Mouse (Mus musculus) lung, postnatal 10 days (tissue): Measurements from ENCODE around the gene Doxl2.
"Not testable (repeated sequence)": the region's sequence is repeated elsewhere in the genome, so short reads cannot be mapped to it uniquely, and the experiment has no call there.

Source experiments
- DNase-seq: peaks from one replicate; pipeline ENCODE4 v3.0.0; 2021

The Doxl2 gene

GRCm38 (mm10) chr6:48974663-48975062 is at the start of gene Doxl2:
Gene Doxl2, plus strand, starts transcription at chr6:48974963.
- no peak for DNase-seq

DNA sequence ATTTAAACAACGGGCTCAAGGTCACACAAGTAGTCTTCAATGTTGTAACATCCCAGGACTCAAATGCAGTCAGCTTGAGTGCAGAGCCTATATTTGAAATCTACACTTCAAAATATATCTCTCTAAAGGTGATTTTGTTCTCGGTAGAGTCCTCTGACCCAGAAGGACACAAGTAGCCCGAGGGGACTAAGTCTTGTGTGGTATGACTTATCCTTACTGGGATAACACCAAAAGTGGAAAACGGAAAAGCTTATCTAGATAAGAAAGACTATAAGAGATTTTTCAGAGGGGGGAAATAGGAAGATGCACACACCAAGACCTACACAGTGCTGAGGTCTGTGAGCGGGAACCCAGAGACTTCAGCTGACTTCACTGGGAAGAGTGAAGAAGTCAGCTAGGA is 45.2 kb upstream of the Doxl2 start, which contains the start of gene 1600015I10Rik:
Gene 1600015I10Rik, plus strand, starts transcription at position 301 of the 400 bp plus-strand sequence.
- no peak for DNase-seq

DNA sequence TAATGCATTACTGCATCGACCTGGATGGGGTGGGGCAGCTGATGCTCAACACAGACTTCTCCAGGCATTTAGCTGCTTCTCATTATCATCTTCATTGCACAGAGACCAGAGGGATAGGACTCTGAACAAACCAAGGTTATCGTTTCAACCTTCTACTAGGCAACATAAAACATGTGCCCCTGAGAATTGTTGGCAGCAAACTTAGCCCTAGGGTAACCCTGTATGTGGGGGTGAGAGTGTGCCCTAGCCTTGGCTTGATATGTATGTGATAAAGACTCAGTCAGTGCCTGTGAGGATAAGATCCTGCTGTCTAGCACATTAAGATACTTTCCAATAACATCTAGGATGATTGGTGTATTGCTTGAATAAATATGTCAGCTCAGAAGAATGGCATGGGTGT is 25.2 kb upstream of the Doxl2 start:
- DNase-seq = no peak

- DNase-seq = no peak
Measured at GRCm38 (mm10) chr6:48950676-48951075, 24.1 kb upstream of the Doxl2 start.

- DNase-seq = no peak
Measured at GRCm38 (mm10) chr6:48951630-48952029, 23.1 kb upstream of the Doxl2 start.

GRCm38 (mm10) chr6:48953220-48953619 is 21.5 kb upstream of the Doxl2 start:
- no peak for DNase-seq

- DNase-seq = no peak
Measured at GRCm38 (mm10) chr6:48954211-48954610, 20.6 kb upstream of the Doxl2 start.

GRCm38 (mm10) chr6:48954946-48955345 is 19.8 kb upstream of the Doxl2 start:
- peak; percentile 82 for DNase-seq

DNA sequence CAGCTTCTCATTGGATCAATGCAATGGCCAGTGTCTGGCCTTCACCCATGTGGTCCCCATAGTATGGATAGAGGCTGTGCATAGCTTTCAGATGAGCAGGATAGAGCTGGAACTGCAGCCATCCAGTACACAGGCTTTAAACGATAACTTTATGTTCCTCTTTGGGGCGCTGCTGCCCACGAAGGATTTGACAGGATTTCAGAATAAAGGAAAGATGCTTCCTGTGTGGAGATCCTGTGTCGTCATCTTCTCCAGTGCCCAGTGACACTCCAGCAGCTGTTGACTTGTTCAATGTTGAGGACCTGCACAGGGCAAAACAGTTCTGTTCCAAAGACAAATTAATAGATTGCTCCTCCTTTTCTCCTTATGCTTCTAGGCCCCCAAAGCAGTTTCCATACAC is 18.0 kb upstream of the Doxl2 start:
- no peak for DNase-seq

DNA sequence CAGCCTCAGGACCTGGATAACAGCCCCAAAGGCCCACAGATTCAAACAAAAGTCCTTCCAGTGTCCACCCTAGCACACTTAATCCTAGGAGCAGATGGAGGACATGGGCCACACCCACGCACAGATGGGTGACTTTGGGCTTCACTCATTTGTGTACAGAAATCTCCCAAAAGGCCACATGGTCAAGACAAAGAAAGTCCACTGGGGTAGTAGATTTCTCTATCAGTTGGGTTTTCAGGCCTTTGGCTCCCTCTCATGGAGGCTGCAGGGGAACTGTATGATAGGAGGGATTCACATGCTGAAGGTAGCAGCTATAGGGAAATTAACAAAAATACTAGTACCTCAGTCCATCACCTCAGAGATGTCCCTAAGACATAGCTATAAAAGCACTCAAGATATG is 16.7 kb upstream of the Doxl2 start:
- DNase-seq = peak; percentile 56

GRCm38 (mm10) chr6:48959151-48959550 is 15.6 kb upstream of the Doxl2 start:
- not testable (repeated sequence) for DNase-seq

DNA sequence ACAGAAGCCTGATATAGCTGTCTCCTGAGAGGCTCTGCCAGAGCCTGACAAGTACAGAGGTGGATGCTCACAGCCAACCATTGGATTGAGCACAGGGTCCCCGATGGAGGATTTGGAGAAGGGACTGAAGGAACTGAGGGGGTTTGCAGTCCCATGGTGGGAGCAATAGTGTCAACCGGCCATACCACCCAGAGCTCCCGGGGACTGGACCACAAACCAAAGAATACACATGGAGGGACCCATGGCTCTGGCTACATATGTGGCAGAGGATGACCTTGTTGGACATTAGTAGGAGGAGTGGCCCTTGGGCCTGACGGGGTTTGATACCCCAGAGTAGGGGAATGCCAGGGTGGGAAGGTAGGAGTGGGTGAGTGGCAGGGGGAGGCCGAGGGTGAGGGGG is 8.1 kb upstream of the Doxl2 start:
- DNase-seq = not testable (repeated sequence)

DNA sequence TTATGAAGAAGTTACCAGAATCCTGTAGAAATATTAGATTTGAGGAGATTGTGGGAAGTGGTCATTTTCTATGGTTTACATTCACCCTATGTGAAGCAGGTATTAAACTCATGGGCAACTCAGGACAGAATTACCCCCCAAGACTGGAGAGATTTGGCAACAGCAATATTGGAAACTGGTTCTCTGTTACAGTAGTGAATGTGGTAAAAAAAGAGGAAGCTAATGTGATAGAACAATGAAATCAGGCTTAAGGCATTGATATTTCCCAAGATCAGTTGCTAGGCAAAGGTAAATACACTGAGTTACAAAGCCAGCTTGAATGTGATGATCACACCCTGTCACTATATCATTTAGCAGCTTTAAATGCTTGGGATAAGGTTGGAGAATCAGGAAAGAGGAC is 6.9 kb upstream of the Doxl2 start:
- no peak for DNase-seq

DNA sequence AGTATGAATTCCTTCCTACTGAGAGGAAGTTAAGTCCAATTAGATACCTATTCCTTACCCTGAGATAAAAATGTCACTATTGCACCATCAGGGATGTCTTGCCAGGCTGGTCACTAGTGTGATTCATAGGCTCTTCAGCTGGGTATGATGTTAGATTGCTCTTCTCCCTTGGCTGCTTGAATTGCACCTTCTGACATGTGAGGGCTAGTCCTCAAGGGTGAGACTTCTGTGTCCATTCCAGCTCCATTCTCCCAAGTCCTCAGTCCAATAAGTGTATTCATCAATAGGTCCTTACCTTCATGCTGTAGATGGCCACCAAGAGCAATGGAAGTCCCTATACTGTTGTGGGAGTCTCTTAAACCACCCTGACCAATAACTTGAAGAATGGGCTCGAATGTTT is 4.9 kb downstream of the Doxl2 start:
- no peak for DNase-seq

GRCm38 (mm10) chr6:48982305-48982704 is 7.5 kb downstream of the Doxl2 start:
- DNase-seq = no peak

- DNase-seq = no peak
Measured at GRCm38 (mm10) chr6:48986444-48986990, 11.8 kb downstream of the Doxl2 start, which contains the start of gene Svs1. Gene Svs1, plus strand, starts transcription at chr6:48986861.

- no peak for DNase-seq
Measured at GRCm38 (mm10) chr6:48989971-48990370, 15.2 kb downstream of the Doxl2 start.

DNA sequence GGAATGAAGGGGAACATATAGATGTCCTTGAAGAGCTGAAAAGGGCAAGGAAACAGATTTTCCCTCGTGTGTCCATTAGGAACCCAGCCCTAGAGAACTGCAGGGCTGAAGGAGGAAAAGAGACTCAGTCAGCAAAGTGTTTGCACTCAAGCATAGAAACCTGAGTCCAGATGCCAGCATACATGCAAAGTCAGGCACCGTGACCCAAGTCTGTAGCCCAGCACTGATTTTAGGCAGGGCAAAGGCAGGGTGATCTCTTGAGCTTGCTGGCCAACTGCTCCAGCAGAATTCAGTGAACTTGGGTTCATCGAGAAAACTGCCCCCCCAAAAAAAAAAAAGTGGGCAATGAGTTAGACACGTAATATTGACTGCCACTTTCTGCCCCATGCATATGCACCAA is 17.2 kb downstream of the Doxl2 start:
- DNase-seq = no peak

- DNase-seq = peak; percentile 18
Measured at GRCm38 (mm10) chr6:48998186-48998585, 23.4 kb downstream of the Doxl2 start.

GRCm38 (mm10) chr6:48998796-48999195 is 24.0 kb downstream of the Doxl2 start:
- DNase-seq = no peak

GRCm38 (mm10) chr6:49003381-49003780 is 28.6 kb downstream of the Doxl2 start:
- DNase-seq = peak; percentile 24

- peak; percentile 73 for DNase-seq
Measured at GRCm38 (mm10) chr6:49007981-49008380, 33.2 kb downstream of the Doxl2 start.

DNA sequence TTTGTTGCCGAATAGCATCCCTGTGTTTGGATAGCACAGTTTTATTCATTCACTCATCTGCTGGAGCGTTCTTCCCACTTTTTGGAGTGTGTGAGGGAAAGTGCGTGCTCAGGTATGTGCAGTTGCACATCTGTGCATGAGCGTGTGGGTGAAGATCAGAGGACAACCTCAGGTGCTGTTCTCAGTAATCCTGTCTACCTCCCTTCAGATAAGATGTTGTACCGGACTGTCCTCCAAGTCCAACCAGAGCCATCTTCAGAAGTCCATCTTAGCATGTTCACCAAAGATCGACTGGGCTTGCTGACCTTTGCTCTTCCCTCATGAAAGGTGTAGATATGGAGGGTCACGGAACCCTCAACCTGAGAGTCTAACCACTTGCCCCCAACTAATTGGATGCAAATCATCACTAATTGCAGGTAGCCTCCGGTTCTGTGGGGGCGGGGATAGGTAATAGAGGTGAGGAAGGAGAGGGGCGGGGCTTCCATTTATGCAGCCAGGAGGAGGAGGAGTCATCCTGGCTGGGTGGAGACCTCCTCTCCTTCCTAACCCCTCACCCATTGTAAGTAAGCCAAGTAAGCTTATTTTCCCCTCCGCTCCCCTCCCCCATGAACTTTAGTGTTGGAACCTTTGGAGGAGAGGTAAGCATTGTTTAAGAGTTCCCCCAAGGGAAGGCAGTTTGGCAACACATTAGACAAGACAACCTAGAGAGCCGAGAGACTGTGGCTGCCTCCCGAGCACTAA is 33.8 kb downstream of the Doxl2 start:
- peak; percentile 7 for DNase-seq

- no peak for DNase-seq
Measured at GRCm38 (mm10) chr6:49009161-49009555, 34.4 kb downstream of the Doxl2 start.

GRCm38 (mm10) chr6:49009665-49010064 is 34.9 kb downstream of the Doxl2 start:
- DNase-seq = no peak
